7 mouse cellular contexts compared by ENCODE assay signal in genomic region chr8:74993081-74993474, GRCm38 (mm10). TPM values are rescaled to one million over a fixed set of nuclear protein-coding genes. Genes with fewer than 3 reads are reported as not detected.
DNase-seq lines count a peak whose midpoint lies in the region; ATAC-seq and TF ChIP-seq lines count a peak whose summit lies in the region.

Hmgxb4 (plus strand) TSS chr8:74993356.

- ATAC-seq in embryonic facial prominence, embryonic 12.5 days (ENCODE audit: insufficient number of reproducible peaks, insufficient read depth, low FRiP score, low TSS enrichment), result no peak
- no peak for ATAC-seq in limb, embryonic 15.5 days (ENCODE audit: insufficient number of reproducible peaks, low FRiP score, low TSS enrichment, low read depth)
- no peak for ATAC-seq in stomach, embryonic 15.5 days (ENCODE audit: insufficient read depth, low FRiP score, low read depth)

- H3K4me2 ChIP-seq in embryonic facial prominence, embryonic 12.5 days (replicated peaks), result peak within 1 kb of the TSS; percentile 59
- H3K4me2 ChIP-seq in limb, embryonic 15.5 days, result peak within 1 kb of the TSS; percentile 58
- peak within 1 kb of the TSS; percentile 57 for H3K4me2 ChIP-seq in stomach, embryonic 15.5 days

- no peaks in the 10 kb centered on the region for H3K9me3 ChIP-seq in embryonic facial prominence, embryonic 12.5 days
- no peaks in the 10 kb centered on the region for H3K9me3 ChIP-seq in limb, embryonic 15.5 days
- H3K9me3 ChIP-seq in stomach, embryonic 15.5 days, result no peaks in the 10 kb centered on the region

- TF ChIP-seq POLR2A in testis, adult 2 months (IDR thresholded peaks at IDR 0.05; ENCODE audit: control insufficient read depth, low read depth, low read length), result no peak

- H3K27me3 ChIP-seq in testis, adult 2 months (ENCODE audit: control insufficient read depth, insufficient read depth, low read length), result no peaks in the 10 kb centered on the region
- no peaks in the 10 kb centered on the region for H3K27me3 ChIP-seq in embryonic facial prominence, embryonic 12.5 days
- no peaks in the 10 kb centered on the region for H3K27me3 ChIP-seq in limb, embryonic 15.5 days
- H3K27me3 ChIP-seq in stomach, embryonic 15.5 days (replicated peaks), result no peaks in the 10 kb centered on the region

- H3K27ac ChIP-seq in testis, adult 2 months (ENCODE audit: control insufficient read depth, insufficient read depth, low read depth, low read length), result peak within 1 kb of the TSS; percentile 66
- H3K27ac ChIP-seq in embryonic facial prominence, embryonic 12.5 days, result peak within 1 kb of the TSS; percentile 97
- peak within 1 kb of the TSS; percentile 97 for H3K27ac ChIP-seq in limb, embryonic 15.5 days
- H3K27ac ChIP-seq in stomach, embryonic 15.5 days, result peak within 1 kb of the TSS; percentile 95

- no peaks in the 10 kb centered on the region for H3K36me3 ChIP-seq in testis, adult 2 months (ENCODE audit: control insufficient read depth, insufficient read depth, low read length)
- H3K36me3 ChIP-seq in embryonic facial prominence, embryonic 12.5 days, result no peaks in the 10 kb centered on the region
- H3K36me3 ChIP-seq in limb, embryonic 15.5 days, result no peaks in the 10 kb centered on the region
- no peaks in the 10 kb centered on the region for H3K36me3 ChIP-seq in stomach, embryonic 15.5 days

- peak within 1 kb of the TSS; percentile 98 for H3K9ac ChIP-seq in embryonic facial prominence, embryonic 12.5 days
- peak within 1 kb of the TSS; percentile 100 for H3K9ac ChIP-seq in limb, embryonic 15.5 days
- peak within 1 kb of the TSS; percentile 98 for H3K9ac ChIP-seq in stomach, embryonic 15.5 days

- TF ChIP-seq CTCF in testis, adult 2 months (IDR thresholded peaks at IDR 0.05; ENCODE audit: control insufficient read depth, insufficient read depth, insufficient replicate concordance, low read depth, low read length), result no peak

- H3K4me1 ChIP-seq in testis, adult 2 months (ENCODE audit: control insufficient read depth, insufficient read depth, low read length), result peaks cover 6% of the 10 kb centered on the region
- H3K4me1 ChIP-seq in embryonic facial prominence, embryonic 12.5 days, result peaks cover 7% of the 10 kb centered on the region; the same call in 1 of the 2 replicates
- H3K4me1 ChIP-seq in limb, embryonic 15.5 days, result peaks cover 4% of the 10 kb centered on the region
- H3K4me1 ChIP-seq in stomach, embryonic 15.5 days, result peaks cover 5% of the 10 kb centered on the region; the same call in 1 of the 2 replicates

- no peak for DNase-seq in testis, postnatal 10 days (ENCODE audit: low spot score)
- DNase-seq in heart, postnatal 4 days, result no peak
- no peak for DNase-seq in cerebellum, adult 18-20 months

- WGBS in embryonic facial prominence, embryonic 12.5 days, result 13% methylated on average over 8 of the region's 8 CpGs
- WGBS in limb, embryonic 15.5 days, result 13% methylated on average over 8 of the region's 8 CpGs
- WGBS in stomach, embryonic 15.5 days, result 8% methylated on average over 8 of the region's 8 CpGs

- H3K4me3 ChIP-seq in testis, adult 2 months (ENCODE audit: control insufficient read depth, low read depth, low read length), result peak within 1 kb of the TSS; percentile 86
- peak within 1 kb of the TSS; percentile 81 for H3K4me3 ChIP-seq in embryonic facial prominence, embryonic 12.5 days
- H3K4me3 ChIP-seq in limb, embryonic 15.5 days, result peak within 1 kb of the TSS; percentile 86
- H3K4me3 ChIP-seq in stomach, embryonic 15.5 days (replicated peaks), result peak within 1 kb of the TSS; percentile 93

RNA-seq across cellular contexts. Expression of gene Hmgxb4, which starts in this region (rescaled TPM):
- 6.0 TPM in 2 replicates for polyA plus RNA-seq in testis, adult 2 months (2012; rRNA removed)
- 46.6 and 50.8 TPM in 2 replicates for polyA plus RNA-seq in embryonic facial prominence, embryonic 12.5 days (2016; fragmentation: Nextera tagmentation; extraction: Ambion mirVana)
- 10 to 100 TPM; 23.0 to 26.4 TPM for total RNA-seq in heart, postnatal 4 days (2021)
- polyA plus RNA-seq in limb, embryonic 15.5 days (2015; fragmentation: Nextera tagmentation; extraction: Ambion mirVana), result 31.3 and 37.7 TPM in 2 replicates
- polyA plus RNA-seq in stomach, embryonic 15.5 days (2015; fragmentation: Nextera tagmentation; extraction: Ambion mirVana), result 26.0 and 29.2 TPM in 2 replicates
